Mouse (Mus musculus) kidney, postnatal 36 days (tissue): ENCODE measurements around the gene Inafm2.

Experiments
- DNase-seq, 2 experiments: peaks; one replicate each; pipeline ENCODE4 v3.0.0; 2021 to 2022; ENCODE audit warnings: mixed read lengths in 2 of 2

Gene Inafm2

DNA sequence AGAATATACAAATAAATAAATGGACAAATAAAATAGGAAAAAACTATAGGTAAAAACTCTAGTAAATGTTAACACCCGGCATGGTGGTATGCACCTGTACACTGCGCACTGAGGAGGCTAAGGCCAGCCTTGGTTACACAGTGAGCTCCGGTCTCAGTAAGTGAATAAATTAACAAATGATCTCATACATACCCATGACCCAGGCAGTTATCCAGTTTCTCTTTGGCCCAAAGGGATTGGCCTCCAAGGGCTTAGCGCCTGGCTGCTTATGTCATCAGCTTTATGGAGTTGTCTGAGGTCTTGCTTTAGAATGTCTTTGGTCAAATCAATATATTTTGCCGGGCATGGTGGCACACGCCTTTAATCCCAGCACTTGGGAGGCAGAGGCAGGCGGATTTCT, 38.1 kb downstream of the Inafm2 start:
- DNase-seq, result no peak

DNA sequence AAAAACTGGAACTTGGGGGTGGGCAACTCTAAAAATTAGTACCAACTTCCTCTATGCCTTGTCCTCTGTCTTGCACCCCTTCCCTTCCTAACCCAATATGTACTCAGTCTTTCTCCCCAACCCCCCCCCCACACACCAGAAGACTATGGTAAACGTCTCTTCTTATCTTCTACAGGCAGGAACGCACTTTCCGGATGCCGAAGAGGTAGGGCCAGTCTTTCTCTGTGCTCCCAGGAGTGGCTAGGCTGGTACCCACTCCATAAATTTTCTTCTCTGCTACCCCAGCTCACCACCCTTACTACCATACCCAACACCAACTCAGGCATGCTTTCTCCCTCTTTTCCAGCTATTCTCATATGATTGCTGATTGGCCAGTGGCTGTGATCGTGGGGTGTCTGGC, 41.0 kb downstream of the Inafm2 start:
- no peak for DNase-seq

DNA sequence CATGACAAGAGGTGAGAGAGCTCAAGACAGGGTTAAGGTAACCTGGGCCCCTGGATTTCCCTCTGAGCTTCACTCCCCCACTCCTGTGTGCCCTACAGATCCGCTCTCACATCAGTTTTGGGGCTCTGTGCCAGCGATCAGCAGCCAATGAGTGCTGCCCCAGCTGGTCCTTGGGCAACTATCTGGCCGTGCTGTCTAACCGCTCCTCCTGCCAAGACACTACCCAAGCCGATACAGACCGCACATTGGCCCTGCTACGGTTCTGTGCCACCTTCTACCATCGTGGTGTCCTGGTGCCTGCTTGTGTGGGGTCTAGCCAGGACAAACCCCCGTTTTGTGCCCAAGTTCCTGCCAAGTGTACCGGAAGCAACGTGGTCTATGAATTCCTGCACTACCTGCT, 43.9 kb downstream of the Inafm2 start:
- DNase-seq, result no peak

DNA sequence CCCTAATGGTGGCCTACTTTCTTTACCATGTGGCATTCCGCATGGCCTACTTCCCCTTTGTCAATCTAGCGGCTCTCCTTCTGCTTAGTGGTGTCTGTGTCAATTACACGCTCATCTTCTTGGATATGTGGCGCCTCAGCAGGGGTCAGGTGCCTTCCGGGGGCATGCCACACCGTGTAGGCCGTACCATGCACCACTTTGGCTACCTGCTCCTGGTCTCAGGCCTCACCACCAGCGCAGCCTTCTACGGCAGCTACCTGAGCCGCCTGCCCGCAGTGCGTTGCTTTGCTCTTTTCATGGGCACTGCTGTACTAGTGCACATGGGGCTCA, 44.6 kb downstream of the Inafm2 start:
- no peak for DNase-seq

DNA sequence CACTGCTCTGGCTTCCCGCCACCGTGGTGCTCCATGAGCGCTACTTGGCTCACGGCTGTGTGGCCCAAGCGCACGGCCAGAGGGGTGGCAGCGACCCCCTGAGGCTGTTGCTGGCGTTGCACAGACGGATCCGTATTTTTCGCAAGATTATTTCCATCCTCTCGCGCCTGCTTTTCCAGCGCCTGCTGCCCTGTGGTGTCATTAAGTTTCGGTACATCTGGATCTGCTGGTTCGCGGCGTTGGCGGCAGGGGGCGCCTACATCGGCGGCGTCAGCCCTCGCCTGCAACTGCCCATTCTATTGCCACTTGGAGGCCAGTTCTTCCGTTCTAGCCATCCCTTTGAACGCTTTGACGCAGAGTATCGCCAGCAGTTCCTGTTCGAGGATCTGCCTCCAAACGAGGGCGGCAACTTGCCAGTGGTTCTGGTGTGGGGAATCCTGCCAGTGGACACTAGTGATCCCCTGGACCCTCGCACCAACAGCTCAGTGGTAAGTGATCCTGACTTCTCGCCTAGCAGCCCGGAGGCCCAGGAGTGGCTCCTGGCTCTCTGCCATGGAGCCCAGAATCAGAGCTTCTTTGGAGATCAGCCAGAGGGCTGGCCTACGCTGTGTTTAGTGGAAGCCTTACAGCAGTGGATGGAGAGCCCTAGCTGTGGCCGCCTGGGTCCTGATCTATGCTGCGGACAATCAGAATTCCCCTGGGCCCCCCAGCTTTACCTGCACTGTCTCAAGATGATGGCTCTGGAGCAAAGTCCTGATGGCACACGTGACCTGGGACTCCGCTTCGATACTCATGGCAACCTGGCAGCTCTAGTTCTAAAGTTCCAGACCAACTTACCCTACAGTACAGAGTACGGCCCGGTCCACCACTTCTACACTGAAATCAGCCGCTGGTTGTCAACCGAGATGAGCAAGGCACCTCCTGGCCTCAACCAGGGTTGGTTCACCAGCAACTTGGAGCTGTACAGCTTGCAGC, 45.3 kb downstream of the Inafm2 start:
- DNase-seq, result peak; percentile 77 to 86

DNA sequence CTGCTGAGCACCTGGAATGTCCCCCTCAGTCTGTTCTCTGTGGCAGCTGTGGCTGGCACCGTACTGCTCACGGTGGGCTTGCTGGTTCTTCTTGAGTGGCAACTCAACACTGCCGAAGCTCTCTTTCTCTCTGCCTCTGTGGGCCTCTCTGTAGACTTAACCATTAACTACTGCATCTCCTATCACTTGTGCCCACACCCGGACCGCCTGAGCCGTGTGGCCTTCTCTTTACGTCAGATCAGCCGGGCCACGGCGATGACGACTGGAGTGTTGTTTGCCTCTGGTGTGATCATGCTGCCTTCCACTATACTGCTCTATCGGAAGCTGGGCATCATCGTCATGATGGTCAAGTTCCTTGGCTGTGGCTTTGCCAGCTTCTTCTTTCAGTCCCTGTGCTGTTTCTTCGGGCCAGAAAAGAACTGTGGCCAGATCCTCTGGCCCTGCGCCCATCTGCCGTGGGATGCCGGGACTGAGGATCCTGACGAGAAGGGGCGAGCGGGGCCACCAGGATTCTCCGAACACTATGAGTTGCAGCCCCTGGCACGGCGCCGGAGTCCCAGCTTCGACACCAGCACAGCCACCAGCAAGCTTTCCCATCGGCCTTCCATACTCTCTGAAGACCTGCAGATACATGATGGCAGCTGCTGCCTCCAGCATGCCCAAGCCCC, 46.2 kb downstream of the Inafm2 start:
- no peak for DNase-seq

DNA sequence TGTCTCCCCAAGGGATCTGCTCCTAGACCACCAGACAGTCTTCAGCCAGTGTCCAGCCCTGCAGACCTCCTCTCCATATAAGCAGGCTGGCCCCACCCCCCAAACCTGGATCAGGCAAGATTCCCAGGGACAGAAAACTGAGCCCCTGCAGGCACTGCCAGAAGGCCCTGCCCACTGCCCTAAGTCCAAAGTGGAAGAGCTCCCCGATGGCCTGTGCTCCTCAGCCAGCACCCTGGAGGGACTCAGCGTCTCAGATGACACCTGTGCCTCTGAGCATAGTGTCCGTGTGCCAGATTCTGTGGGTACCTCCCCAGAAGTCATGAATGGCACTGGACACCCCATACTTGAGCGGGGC, 46.7 kb downstream of the Inafm2 start:
- no peak for DNase-seq

DNA sequence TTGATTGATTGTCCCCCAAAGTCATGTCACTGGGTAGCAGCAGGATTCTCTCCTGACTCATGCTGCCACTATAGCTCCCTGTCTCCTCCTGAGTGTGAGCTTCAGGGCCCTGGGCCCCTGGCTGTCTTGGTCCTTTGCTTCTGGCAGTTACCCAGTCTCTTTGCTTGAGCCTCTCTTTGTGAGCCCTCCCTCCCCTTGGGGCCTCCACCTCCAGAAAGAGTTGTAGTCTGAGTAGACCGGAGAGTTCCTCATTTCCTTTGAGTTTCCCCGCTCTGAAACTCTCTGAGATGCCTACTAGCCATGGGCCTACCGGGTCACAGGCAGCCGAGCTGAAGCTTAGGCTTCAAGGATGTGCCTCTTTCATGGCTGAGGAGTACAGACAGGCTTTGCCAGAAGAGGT, 48.1 kb downstream of the Inafm2 start:
- DNase-seq, result no peak
